Mouse (Mus musculus): ENCODE measurements at regions not wholly inside any gene's neighbourhood (a gene's known extent, or its start where the extent isn't known, plus 50 kb on each side); places are given as distances from the start of the nearest gene placed in this dataset.

GRCm38 (mm10) chr3:35142683-35143082, 492.5 kb downstream of the Sox2 start:
- TF ChIP-seq FLI1 (IDR thresholded peaks at IDR 0.05; ENCODE audit: low read length) (no peak), GATA1 (IDR thresholded peaks at IDR 0.05; ENCODE audit: borderline replicate concordance, low read length) (no peak)

All from megakaryocyte, embryonic 14.5 days (primary cell).